25 mouse cellular contexts compared by ENCODE assay signal in genomic region chr14:103242020-103242419, GRCm38 (mm10).
"Had no signal": no experiment of that assay in that cellular context is flagged by ENCODE, and none has a peak within 500 bp of the region (broad histone marks: within the 10 kb centered on the region; RNA-seq: fewer than 3 reads in every experiment).

No protein-coding gene starts in this region.

- H3K4me3 ChIP-seq: embryonic facial prominence, embryonic 10.5 days; embryonic facial prominence, embryonic 12.5 days; embryonic facial prominence, embryonic 13.5 days; embryonic facial prominence, embryonic 15.5 days; erythroblast, embryonic 14.5 days; forebrain, embryonic 10.5 days; forebrain, embryonic 12.5 days; forebrain, embryonic 13.5 days; forebrain, embryonic 15.5 days; gastrocnemius, adult 2 months; heart, adult 2 months; heart, embryonic 10.5 days had no signal

- H3K4me2 ChIP-seq: embryonic facial prominence, embryonic 12.5 days; embryonic facial prominence, embryonic 13.5 days; embryonic facial prominence, embryonic 15.5 days; forebrain, embryonic 12.5 days; forebrain, embryonic 13.5 days; forebrain, embryonic 15.5 days had no signal

- H3K27me3 ChIP-seq: embryonic facial prominence, embryonic 12.5 days; embryonic facial prominence, embryonic 13.5 days; embryonic facial prominence, embryonic 15.5 days; forebrain, embryonic 12.5 days; forebrain, embryonic 13.5 days; forebrain, embryonic 15.5 days had no signal

- H3K4me1 ChIP-seq: embryonic facial prominence, embryonic 10.5 days; embryonic facial prominence, embryonic 12.5 days; embryonic facial prominence, embryonic 13.5 days; embryonic facial prominence, embryonic 15.5 days; forebrain, embryonic 10.5 days; forebrain, embryonic 12.5 days; forebrain, embryonic 13.5 days; forebrain, embryonic 15.5 days; heart, embryonic 10.5 days had no signal

- DNase-seq: cerebellum, adult 9-11 months; cerebellum, postnatal 10 days; cerebellum, postnatal 14 days; cerebellum, postnatal 25 days; cerebellum, postnatal 36 days; embryo, embryonic 11 days; forebrain, postnatal 0 days; gastrocnemius, adult 2 months; gastrocnemius, postnatal 10 days; gastrocnemius, postnatal 14 days; gastrocnemius, postnatal 25 days; gastrocnemius, postnatal 36 days; heart, adult 11 months; heart, adult 18-20 months; heart, adult 2 months had no signal

- H3K27ac ChIP-seq: embryonic facial prominence, embryonic 10.5 days; embryonic facial prominence, embryonic 12.5 days; embryonic facial prominence, embryonic 13.5 days; embryonic facial prominence, embryonic 15.5 days; forebrain, embryonic 10.5 days; forebrain, embryonic 12.5 days; forebrain, embryonic 13.5 days; forebrain, embryonic 15.5 days; gastrocnemius, adult 2 months; heart, adult 2 months; heart, embryonic 10.5 days had no signal

- H3K9me3 ChIP-seq: embryonic facial prominence, embryonic 10.5 days; embryonic facial prominence, embryonic 12.5 days; embryonic facial prominence, embryonic 13.5 days; embryonic facial prominence, embryonic 15.5 days; forebrain, embryonic 12.5 days; forebrain, embryonic 13.5 days; forebrain, embryonic 15.5 days; heart, embryonic 10.5 days had no signal

- H3K9ac ChIP-seq: embryonic facial prominence, embryonic 12.5 days; embryonic facial prominence, embryonic 13.5 days; embryonic facial prominence, embryonic 15.5 days; forebrain, embryonic 12.5 days; forebrain, embryonic 13.5 days; forebrain, embryonic 15.5 days; forebrain, postnatal 0 days had no signal
